Mouse (Mus musculus): ENCODE measurements around the gene Eml2. TPM values are rescaled to one million over a fixed set of nuclear protein-coding genes. Genes with fewer than 3 reads are reported as not detected.

Eml2 gene
- polyA plus RNA-seq (2012; rRNA removed), result 6.7 and 7.0 TPM in 2 replicates

GRCm38 (mm10) chr7:19175708-19176515 lies at the start of gene Eml2:
Gene Eml2, plus strand, starts transcription at chr7:19176421.

GRCm38 (mm10) chr7:19148875-19149541 lies 27.2 kb upstream of the Eml2 start, which contains the start of gene Qpctl:
Gene Qpctl, minus strand, starts transcription at chr7:19149291.

GRCm38 (mm10) chr7:19149626-19150025 lies 26.6 kb upstream of the Eml2 start, which contains the start of gene Snrpd2:
Gene Snrpd2, plus strand, starts transcription at chr7:19149722.

GRCm38 (mm10) chr7:19165656-19166423 lies 10.4 kb upstream of the Eml2 start, which contains the start of gene Gipr:
Gene Gipr, minus strand, starts transcription at chr7:19166127.

GRCm38 (mm10) chr7:19211996-19212755 lies 36.0 kb downstream of the Eml2 start, which contains the start of gene Gpr4:
Gene Gpr4, plus strand, starts transcription at chr7:19212538.

GRCm38 (mm10) chr7:19227883-19228792 lies 51.9 kb downstream of the Eml2 start, which contains the start of gene Opa3:
Gene Opa3, plus strand, starts transcription at chr7:19228334.

Other genes with a start within 250 kb of the Eml2 start
- gene Nanos2, start 189.0 kb upstream of the Eml2 start, polyA plus RNA-seq (2012; rRNA removed), result not detected in 2 replicates
- 0.16 and 0.21 TPM in 2 replicates for gene Mypop, start 185.2 kb upstream of the Eml2 start, polyA plus RNA-seq (2012; rRNA removed)
- 6.5 and 6.7 TPM in 2 replicates for gene Irf2bp1, start 172.4 kb upstream of the Eml2 start, polyA plus RNA-seq (2012; rRNA removed)
- 11.8 and 13.7 TPM in 2 replicates for gene Foxa3, start 152.9 kb upstream of the Eml2 start, polyA plus RNA-seq (2012; rRNA removed)
- gene Sympk, start 152.0 kb upstream of the Eml2 start, polyA plus RNA-seq (2012; rRNA removed), result 22.5 and 27.5 TPM in 2 replicates
- gene Rsph6a, start 121.7 kb upstream of the Eml2 start, polyA plus RNA-seq (2012; rRNA removed), result not detected in 2 replicates
- 15.6 and 16.4 TPM in 2 replicates for gene Dmwd, start 100.2 kb upstream of the Eml2 start, polyA plus RNA-seq (2012; rRNA removed)
- 14.9 and 19.8 TPM in 2 replicates for gene Dmpk, start 92.6 kb upstream of the Eml2 start, polyA plus RNA-seq (2012; rRNA removed)
- 2.7 and 2.9 TPM in 2 replicates for gene Six5, start 81.8 kb upstream of the Eml2 start, polyA plus RNA-seq (2012; rRNA removed)
- 0.15 and 0.22 TPM in 2 replicates for gene Gm4969, start 58.1 kb upstream of the Eml2 start, polyA plus RNA-seq (2012; rRNA removed)
- gene Fbxo46, start 56.6 kb upstream of the Eml2 start, polyA plus RNA-seq (2012; rRNA removed), result 2.0 and 2.3 TPM in 2 replicates
- 2.0 and 2.1 TPM in 2 replicates for gene Qpctl, start 27.1 kb upstream of the Eml2 start, polyA plus RNA-seq (2012; rRNA removed)
- 71.6 and 72.1 TPM in 2 replicates for gene Snrpd2, start 26.7 kb upstream of the Eml2 start, polyA plus RNA-seq (2012; rRNA removed)
- gene Gipr, start 10.3 kb upstream of the Eml2 start, polyA plus RNA-seq (2012; rRNA removed), result 0.14 and 0.16 TPM in 2 replicates
- gene Gpr4, start 36.1 kb downstream of the Eml2 start, polyA plus RNA-seq (2012; rRNA removed), result 0.33 TPM in 2 replicates
- 8.3 and 8.6 TPM in 2 replicates for gene Opa3, start 51.9 kb downstream of the Eml2 start, polyA plus RNA-seq (2012; rRNA removed)
- 35.5 and 39.5 TPM in 2 replicates for gene Vasp, start 95.4 kb downstream of the Eml2 start, polyA plus RNA-seq (2012; rRNA removed)
- 0.03 TPM in 1 of 2 replicates, not detected in the other for gene Ppm1n, start 103.6 kb downstream of the Eml2 start, polyA plus RNA-seq (2012; rRNA removed)
- 2.9 and 3.9 TPM in 2 replicates for gene Rtn2, start 106.2 kb downstream of the Eml2 start, polyA plus RNA-seq (2012; rRNA removed)
- 0.06 and 0.07 TPM in 2 replicates for gene Fosb, start 133.6 kb downstream of the Eml2 start, polyA plus RNA-seq (2012; rRNA removed)
- 8.6 and 9.6 TPM in 2 replicates for gene Ercc1, start 168.4 kb downstream of the Eml2 start, polyA plus RNA-seq (2012; rRNA removed)
- 7.3 and 7.5 TPM in 2 replicates for gene Cd3eap, start 183.1 kb downstream of the Eml2 start, polyA plus RNA-seq (2012; rRNA removed)
- gene Ppp1r13l, start 183.3 kb downstream of the Eml2 start, polyA plus RNA-seq (2012; rRNA removed), result 1.7 and 1.9 TPM in 2 replicates
- gene Ercc2, start 205.6 kb downstream of the Eml2 start, polyA plus RNA-seq (2012; rRNA removed), result 9.9 and 11.5 TPM in 2 replicates
- gene Klc3, start 227.7 kb downstream of the Eml2 start, polyA plus RNA-seq (2012; rRNA removed), result 0.16 and 0.23 TPM in 2 replicates
- 0.14 and 5.3 TPM in 2 replicates for gene Ckm, start 228.4 kb downstream of the Eml2 start, polyA plus RNA-seq (2012; rRNA removed)